Mouse (Mus musculus) liver, postnatal 0 days (tissue): Measurements from ENCODE around the gene Wipf2. TPM values are rescaled to one million over a fixed set of nuclear protein-coding genes. Genes with fewer than 3 reads are reported as not detected.

Source experiments
- ATAC-seq: fragments of 200-750 bp; cut with Nextera tagmentation; 2 replicates; pipeline ENCODE4 v1.8.0; 2017; ENCODE audit warnings: mild to moderate bottlenecking, moderate library complexity
- DNase-seq: peaks from one replicate; pipeline ENCODE4 v3.0.0-alpha.2; 2016
- H3K27ac ChIP-seq: fragments of 300-500 bp; sonication (generic); 2 replicates; pipeline ENCODE4 v1.5.1; 2014; ENCODE audit warnings: antibody characterized with exemption, moderate library complexity, mild to moderate bottlenecking, low read depth
- H3K27me3 ChIP-seq: fragments of 300-500 bp; sonication (generic); 2 replicates; pipeline ENCODE4 v1.6.1; 2014; ENCODE audit warnings: low read length, control low read depth, mixed read lengths; ENCODE audit not compliant: insufficient read depth
- H3K36me3 ChIP-seq: fragments of 300-500 bp; sonication (generic); replicated peaks from 2 replicates; pipeline ENCODE4 v1.6.1; 2014; ENCODE audit warnings: mild to moderate bottlenecking, control low read depth, low read length, moderate library complexity, mixed read lengths; ENCODE audit not compliant: insufficient read depth
- H3K4me1 ChIP-seq: fragments of 300-500 bp; sonication (generic); 2 replicates; pipeline ENCODE4 v1.6.1; 2014; ENCODE audit warnings: antibody characterized with exemption, mild to moderate bottlenecking, control low read depth; ENCODE audit not compliant: insufficient read depth
- H3K4me2 ChIP-seq: fragments of 300-500 bp; sonication (generic); 2 replicates; pipeline ENCODE4 v1.6.1; 2014; ENCODE audit warnings: low read depth, mild to moderate bottlenecking, low read length, moderate library complexity, mixed read lengths
- H3K4me3 ChIP-seq: fragments of 300-500 bp; sonication (generic); 2 replicates; pipeline ENCODE4 v1.5.1; 2014; ENCODE audit warnings: low read depth, low read length
- H3K9ac ChIP-seq: fragments of 300-500 bp; sonication (generic); replicated peaks from 2 replicates; pipeline ENCODE4 v1.6.1; 2014; ENCODE audit warnings: mild to moderate bottlenecking, moderate library complexity
- H3K9me3 ChIP-seq: fragments of 300-500 bp; sonication (generic); 2 replicates; pipeline ENCODE4 v1.6.1; 2016; ENCODE audit warnings: mild to moderate bottlenecking, control low read depth, low read length, mixed read lengths
- CTCF ChIP-seq: sonication (generic); IDR thresholded peaks from 2 replicates; pipeline ENCODE4 v1.5.1; 2016; ENCODE audit warnings: antibody characterized with exemption, low read depth
- EP300 ChIP-seq: IDR thresholded peaks from 2 replicates; pipeline ENCODE4 v1.6.1; 2016; ENCODE audit warnings: antibody characterized with exemption, low read depth, mild to moderate bottlenecking
- WGBS: fragments of 180-500 bp; shearing (Covaris S2); extraction: QIAGEN DNeasy Blood & Tissue Kit; methylation state at CpG from one replicate; pipeline ENCODE4 v1.1.7; 2014; ENCODE audit not compliant: insufficient replicate concordance; 5-methylcytosine and 5-hydroxymethylcytosine counted together
- polyA plus RNA-seq: library from polyadenylated mRNA; unstranded; fragments of >200 nt; fragmentation: Nextera tagmentation; extraction: Ambion mirVana; gene quantifications from 2 replicates; pipeline ENCODE4 v1.2.1, GENCODE M21; 2015

Wipf2 gene
- polyA plus RNA-seq, 1 experiment from 2014 or later, result 1.2 TPM

- Histone ChIP-seq H3K4me3 (no peak overlapping the region), H3K4me2 (no peak overlapping the region), H3K27ac (no peak overlapping the region)
Measured at GRCm38 (mm10) chr11:98887703-98888102, 24.3 kb downstream of the Wipf2 start.

GRCm38 (mm10) chr11:98889077-98889476 lies 25.6 kb downstream of the Wipf2 start:
- Histone ChIP-seq H3K4me1 (no peaks in the 10 kb centered on the region), H3K36me3 (peaks cover 68% of the 10 kb centered on the region), H3K9ac (no peak overlapping the region), H3K4me2 (no peak overlapping the region), H3K27ac (no peak overlapping the region), H3K27me3 (no peaks in the 10 kb centered on the region), H3K9me3 (no peaks in the 10 kb centered on the region), H3K4me3 (no peak overlapping the region)
- DNase-seq (no peak), ATAC-seq (no peak)
- TF ChIP-seq CTCF (no peak), EP300 (no peak)
- 80% methylated on average over 4 of the region's 4 CpGs for WGBS

More at GRCm38 (mm10) chr11:98887703-98888102, 24.3 kb downstream of the Wipf2 start:
- ATAC-seq (no peak), DNase-seq (no peak)
- WGBS, result 90% methylated on average over 3 of the region's 3 CpGs
- H3K27me3 ChIP-seq, result no peaks in the 10 kb centered on the region
- H3K9ac ChIP-seq, result no peak overlapping the region
- H3K36me3 ChIP-seq, result peaks cover 55% of the 10 kb centered on the region
- H3K9me3 ChIP-seq, result no peaks in the 10 kb centered on the region
- no peak for TF ChIP-seq EP300
- TF ChIP-seq CTCF, result no peak
- no peaks in the 10 kb centered on the region for H3K4me1 ChIP-seq

- Histone ChIP-seq H3K9ac (no peak overlapping the region), H3K4me1 (no peaks in the 10 kb centered on the region), H3K4me2 (no peak overlapping the region), H3K4me3 (no peak overlapping the region), H3K27me3 (no peaks in the 10 kb centered on the region), H3K27ac (no peak overlapping the region), H3K36me3 (peaks cover 71% of the 10 kb centered on the region), H3K9me3 (no peaks in the 10 kb centered on the region)
- ATAC-seq, result no peak
- TF ChIP-seq EP300 (no peak), CTCF (no peak)
- no peak for DNase-seq
- WGBS, result 73% methylated on average over 5 of the region's 5 CpGs
Measured at GRCm38 (mm10) chr11:98889977-98890376, 26.5 kb downstream of the Wipf2 start.

DNA sequence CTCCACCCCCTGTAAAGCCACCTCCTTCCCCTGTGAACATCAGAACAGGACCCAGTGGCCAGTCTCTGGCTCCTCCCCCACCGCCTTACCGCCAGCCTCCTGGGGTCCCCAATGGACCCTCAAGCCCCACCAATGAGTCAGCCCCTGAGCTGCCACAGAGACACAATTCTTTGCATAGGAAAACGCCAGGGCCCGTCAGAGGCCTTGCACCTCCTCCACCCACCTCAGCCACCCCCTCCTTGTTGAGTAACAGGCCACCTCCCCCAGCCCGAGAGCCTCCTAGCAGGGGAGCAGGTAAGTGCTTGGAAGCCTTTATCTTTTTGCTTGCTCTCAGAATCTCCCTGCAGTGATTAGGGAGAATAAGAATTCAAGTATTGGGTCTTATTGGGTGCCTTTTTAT lies 29.0 kb downstream of the Wipf2 start:
- Histone ChIP-seq H3K9ac (no peak overlapping the region), H3K9me3 (no peaks in the 10 kb centered on the region), H3K27me3 (no peaks in the 10 kb centered on the region), H3K27ac (no peak overlapping the region), H3K4me2 (no peak overlapping the region), H3K4me1 (no peaks in the 10 kb centered on the region), H3K36me3 (peaks cover 67% of the 10 kb centered on the region), H3K4me3 (no peak overlapping the region)
- 69% methylated on average over 5 of the region's 5 CpGs for WGBS
- no peak for TF ChIP-seq EP300
- no peak for TF ChIP-seq CTCF
- DNase-seq (no peak), ATAC-seq (no peak)

- Histone ChIP-seq H3K27ac (peak overlapping the region; percentile 58), H3K36me3 (peaks cover 56% of the 10 kb centered on the region), H3K4me1 (peaks cover 12% of the 10 kb centered on the region), H3K9ac (no peak overlapping the region), H3K4me3 (no peak overlapping the region), H3K27me3 (no peaks in the 10 kb centered on the region), H3K4me2 (peak overlapping the region; percentile 40; the same call in 1 of the 2 replicates), H3K9me3 (no peaks in the 10 kb centered on the region)
- DNase-seq (no peak), ATAC-seq (no peak)
- 45% methylated on average over 12 of the region's 12 CpGs for WGBS
- TF ChIP-seq EP300, result no peak
- TF ChIP-seq CTCF, result no peak
Measured at GRCm38 (mm10) chr11:98900529-98901125, 37.2 kb downstream of the Wipf2 start.

- Histone ChIP-seq H3K4me3 (no peak overlapping the region), H3K4me1 (peaks cover 27% of the 10 kb centered on the region), H3K27ac (no peak overlapping the region), H3K36me3 (peaks cover 37% of the 10 kb centered on the region), H3K9me3 (no peaks in the 10 kb centered on the region), H3K4me2 (no peak overlapping the region), H3K9ac (no peak overlapping the region), H3K27me3 (no peaks in the 10 kb centered on the region)
- ATAC-seq (no peak), DNase-seq (no peak)
- TF ChIP-seq EP300 (no peak), CTCF (no peak)
- WGBS, result 59% methylated on average over 10 of the region's 10 CpGs
Measured at GRCm38 (mm10) chr11:98902621-98903245, 39.3 kb downstream of the Wipf2 start.
